Mouse (Mus musculus): ENCODE data around the gene Ssu2.

Gene Ssu2

GRCm38 (mm10) chr6:112337667-112338066 lies 50.2 kb downstream of the Ssu2 start:
- DNase-seq, result no peak

- DNase-seq, result no peak
These were observed 53.9 kb downstream of the Ssu2 start for GRCm38 (mm10) chr6:112333930-112334329.

- DNase-seq, result no peak
These were observed 56.6 kb downstream of the Ssu2 start for GRCm38 (mm10) chr6:112331223-112331598.

GRCm38 (mm10) chr6:112330520-112331222 lies 57.2 kb downstream of the Ssu2 start:
- DNase-seq, result no peak

GRCm38 (mm10) chr6:112327793-112328192 lies 60.0 kb downstream of the Ssu2 start:
- DNase-seq, result no peak

- DNase-seq, result no peak
These were observed 62.6 kb downstream of the Ssu2 start for GRCm38 (mm10) chr6:112325213-112325612.

- no peak for DNase-seq
These were observed 64.9 kb downstream of the Ssu2 start for GRCm38 (mm10) chr6:112322916-112323315.

GRCm38 (mm10) chr6:112320679-112321078 lies 67.1 kb downstream of the Ssu2 start:
- no peak for DNase-seq

- DNase-seq, result no peak
These were observed 68.4 kb downstream of the Ssu2 start for GRCm38 (mm10) chr6:112319449-112319848.

- no peak for DNase-seq
These were observed 76.4 kb downstream of the Ssu2 start for GRCm38 (mm10) chr6:112311385-112311784.

GRCm38 (mm10) chr6:112309330-112309938 lies 78.4 kb downstream of the Ssu2 start:
- no peak for DNase-seq

All from B cell, adult 2 months (primary cell).